Mouse (Mus musculus) heart, adult 8-10 months (tissue): ENCODE measurements around the gene Cdk2ap2. TPM values are rescaled to one million over a fixed set of nuclear protein-coding genes. Genes with fewer than 3 reads are reported as not detected.
"Not testable (repeated sequence)": the region's sequence is repeated elsewhere in the genome, so short reads cannot be mapped to it uniquely, and the experiment has no call there.

Experiments used
- DNase-seq: peaks from one replicate; pipeline ENCODE4 v3.0.0; 2022; ENCODE audit warnings: low spot score
- total RNA-seq, 4 experiments: library from RNA; stranded (reverse); gene quantifications; 2 replicates each; pipeline ENCODE4 v1.2.4; 2022

Cdk2ap2 gene
- total RNA-seq, 4 experiments from 2014 or later = 33.6 to 43.4 (median 39.5) TPM

- no peak for DNase-seq
Observed at GRCm38 (mm10) chr19:4066877-4067276, 30.1 kb upstream of the Cdk2ap2 start.

DNA sequence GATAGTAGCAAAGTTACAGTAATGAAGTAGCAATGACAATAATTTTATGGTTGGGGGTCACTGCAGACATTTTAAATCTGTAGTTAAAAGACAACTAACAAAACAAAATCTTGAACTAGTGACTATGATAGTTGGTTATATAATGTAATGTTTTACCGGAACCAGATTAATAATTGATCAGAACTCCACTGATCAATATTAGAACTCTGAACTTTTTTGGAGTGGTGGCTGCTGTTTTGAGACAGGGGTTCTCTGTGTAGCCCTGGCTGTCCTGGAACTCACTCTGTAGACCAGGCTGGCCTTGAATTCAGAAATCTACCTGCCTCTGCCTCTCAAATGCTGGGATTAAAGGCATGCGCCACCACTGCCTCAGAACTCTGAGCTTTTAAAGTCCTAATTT, 28.7 kb upstream of the Cdk2ap2 start:
- DNase-seq = not testable (repeated sequence)

- DNase-seq = no peak
Observed at GRCm38 (mm10) chr19:4068717-4069410, 28.1 kb upstream of the Cdk2ap2 start.

GRCm38 (mm10) chr19:4070311-4070710, 26.7 kb upstream of the Cdk2ap2 start:
- DNase-seq = no peak

DNA sequence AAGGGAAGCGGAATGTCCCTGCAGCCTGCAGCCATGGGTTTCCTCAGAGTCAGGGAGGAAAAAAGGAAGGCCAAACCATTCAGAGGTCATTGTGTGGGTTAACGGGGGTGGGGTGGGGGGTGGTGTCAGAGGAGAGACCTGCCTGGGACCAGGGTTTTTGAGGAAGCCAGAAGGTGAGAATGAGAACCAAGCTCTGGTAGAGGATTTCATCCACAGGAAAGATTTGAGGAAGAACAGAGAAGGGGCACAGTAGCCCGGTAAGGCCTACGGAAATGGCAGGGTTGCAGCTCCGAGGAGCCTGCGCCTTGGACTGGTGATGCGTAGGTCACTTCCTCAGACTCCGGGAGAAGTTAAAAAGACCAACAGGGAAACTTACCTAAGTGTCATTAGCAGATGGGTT, 26.2 kb upstream of the Cdk2ap2 start:
- DNase-seq = no peak

GRCm38 (mm10) chr19:4071406-4071805, 25.6 kb upstream of the Cdk2ap2 start:
- DNase-seq = no peak

- DNase-seq = no peak
Observed at GRCm38 (mm10) chr19:4072706-4073424, 24.1 kb upstream of the Cdk2ap2 start.

DNA sequence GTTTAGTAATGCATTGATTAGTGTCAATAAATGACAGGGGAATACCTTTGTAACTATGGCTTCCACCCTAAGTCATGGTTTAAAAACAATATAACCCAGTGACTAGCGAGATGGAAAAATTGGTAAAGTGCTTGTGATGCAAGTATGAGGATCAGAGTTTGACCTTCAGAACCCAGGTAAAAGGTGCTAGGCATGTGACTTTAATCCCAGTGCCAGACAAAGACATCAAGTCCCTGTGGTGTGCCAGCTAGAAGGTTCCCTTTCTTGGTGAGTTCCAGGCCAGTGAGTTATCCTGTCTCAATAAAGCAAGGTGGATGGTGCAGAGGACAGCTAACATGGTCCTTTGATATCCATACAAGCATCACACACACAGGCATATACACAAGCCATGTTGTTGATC, 21.5 kb upstream of the Cdk2ap2 start:
- no peak for DNase-seq

DNA sequence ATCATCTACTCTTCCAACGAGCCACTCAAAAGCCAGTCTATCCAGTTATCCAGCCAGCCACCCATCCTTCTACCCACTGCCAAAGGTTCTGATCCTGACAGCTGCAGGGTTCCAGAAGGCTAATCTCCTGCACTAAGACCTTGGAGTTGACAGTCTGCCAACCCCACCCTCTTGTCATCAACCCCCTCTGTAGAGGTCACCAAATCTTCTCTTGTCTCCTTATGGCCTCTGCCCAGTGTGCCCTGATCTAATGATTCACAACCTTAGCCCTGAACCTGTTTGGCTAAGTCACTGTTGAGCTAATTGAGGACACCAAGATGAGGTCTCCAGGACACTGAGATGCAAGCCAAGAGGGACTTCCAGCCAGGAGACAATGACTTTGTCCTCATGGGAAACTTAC, 17.4 kb upstream of the Cdk2ap2 start:
- DNase-seq = no peak

DNA sequence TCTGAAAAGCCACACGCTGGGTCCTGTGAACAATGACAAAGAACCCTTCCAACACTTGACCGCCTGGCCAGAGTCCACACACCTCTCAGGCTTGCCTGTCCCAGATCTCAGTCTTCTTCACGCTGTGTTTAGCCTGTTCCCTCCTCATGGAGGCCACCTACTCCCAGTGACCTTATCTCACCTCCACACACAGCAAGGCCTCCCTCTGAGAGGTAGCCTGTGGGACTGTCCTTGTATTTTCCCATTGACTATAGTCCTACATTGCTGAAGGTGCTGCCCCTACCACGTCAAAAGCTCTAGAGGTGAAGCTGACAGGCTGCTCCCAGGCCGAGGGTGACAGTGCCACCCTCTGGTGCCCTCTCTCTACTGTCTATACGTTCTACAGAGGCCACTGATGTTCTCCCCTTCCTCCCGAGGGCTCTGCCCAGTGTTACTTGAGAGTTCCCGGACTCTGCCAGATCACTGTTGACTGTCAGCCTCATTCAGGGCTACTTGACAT, 16.4 kb upstream of the Cdk2ap2 start:
- DNase-seq = no peak

GRCm38 (mm10) chr19:4081394-4081793, 15.6 kb upstream of the Cdk2ap2 start, which contains the start of gene Cabp2:
TSS of gene Cabp2 (plus strand) at chr19:4081578.
- no peak for DNase-seq

GRCm38 (mm10) chr19:4082219-4082965, 14.6 kb upstream of the Cdk2ap2 start:
- DNase-seq = no peak

GRCm38 (mm10) chr19:4083316-4083715, 13.7 kb upstream of the Cdk2ap2 start:
- no peak for DNase-seq

DNA sequence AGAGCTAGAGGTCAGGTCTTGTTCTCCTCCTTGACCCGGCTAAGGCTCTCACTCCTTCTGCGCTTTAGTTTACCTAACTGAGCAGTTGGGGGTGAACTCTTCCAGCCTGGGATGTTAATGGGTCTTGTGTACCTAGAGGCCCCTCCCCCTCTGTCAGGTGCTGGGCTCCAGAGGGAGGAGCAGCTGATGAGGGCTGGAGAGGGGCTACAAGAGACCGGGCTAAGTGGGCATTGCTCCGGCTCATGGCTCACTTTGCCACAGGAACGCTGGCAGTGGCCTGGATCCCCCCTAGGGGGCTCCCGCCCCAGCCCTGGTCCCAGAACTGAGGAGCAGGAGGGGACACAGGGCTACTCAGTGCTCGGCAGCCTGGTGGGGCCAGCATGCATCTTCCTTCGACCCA, 13.2 kb upstream of the Cdk2ap2 start:
- DNase-seq = no peak

DNA sequence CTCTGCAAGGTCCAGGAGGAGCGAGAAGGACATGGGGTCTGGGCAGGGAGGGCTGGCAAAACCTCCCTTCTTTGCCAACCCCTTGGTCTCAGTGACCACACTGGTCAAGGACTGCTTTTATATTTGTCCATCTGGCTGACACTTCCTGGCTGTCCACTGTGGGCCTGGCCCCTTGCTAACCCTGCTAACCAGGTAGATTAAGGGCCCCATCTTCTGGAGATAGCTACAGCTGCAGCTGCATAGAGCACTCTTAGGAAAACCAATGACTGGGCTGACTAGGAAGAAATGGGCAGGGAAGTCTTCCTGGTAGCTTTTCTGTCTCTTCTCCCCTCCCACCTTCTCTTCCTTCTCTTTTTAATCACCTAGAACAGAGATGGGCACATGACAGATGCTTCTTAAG, 12.0 kb upstream of the Cdk2ap2 start:
- no peak for DNase-seq

DNA sequence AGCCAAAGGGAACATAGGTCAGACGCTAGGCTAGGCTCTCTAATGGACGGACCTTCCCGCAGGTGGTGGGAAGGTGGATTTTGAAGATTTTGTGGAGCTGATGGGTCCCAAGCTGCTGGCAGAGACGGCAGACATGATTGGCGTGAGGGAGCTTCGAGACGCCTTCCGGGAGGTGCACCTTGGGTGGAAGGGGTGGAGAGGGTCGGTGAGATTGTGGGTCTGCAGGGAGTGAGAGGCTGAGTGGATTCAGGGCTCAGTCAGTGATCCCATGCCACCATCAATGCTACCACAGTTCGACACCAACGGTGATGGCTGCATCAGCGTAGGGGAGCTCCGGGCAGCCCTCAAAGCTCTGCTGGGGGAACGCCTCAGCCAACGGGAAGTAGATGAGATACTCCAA, 10.8 kb upstream of the Cdk2ap2 start:
- no peak for DNase-seq

GRCm38 (mm10) chr19:4087090-4087489, 9.9 kb upstream of the Cdk2ap2 start:
- DNase-seq = no peak

DNA sequence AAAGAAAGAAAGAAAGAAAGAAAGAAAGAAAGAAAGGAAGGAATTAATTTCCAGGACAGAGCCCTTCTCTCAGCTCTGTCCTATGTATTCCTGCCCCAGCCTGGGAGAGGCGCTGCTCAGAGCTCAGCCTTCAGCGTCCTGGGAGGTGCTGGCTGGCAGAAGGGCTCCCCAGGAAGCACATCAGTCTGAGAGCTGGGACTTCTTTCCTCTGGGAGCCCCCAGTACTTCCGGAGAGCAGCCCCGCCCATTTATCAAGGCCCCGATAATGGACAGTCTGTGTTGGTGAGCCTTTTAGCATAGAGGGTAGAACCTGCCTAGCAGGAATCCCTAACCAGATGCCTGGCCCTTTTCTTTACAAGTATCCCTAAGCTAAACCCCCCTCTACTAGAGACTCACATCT, 8.8 kb upstream of the Cdk2ap2 start:
- no peak for DNase-seq

DNA sequence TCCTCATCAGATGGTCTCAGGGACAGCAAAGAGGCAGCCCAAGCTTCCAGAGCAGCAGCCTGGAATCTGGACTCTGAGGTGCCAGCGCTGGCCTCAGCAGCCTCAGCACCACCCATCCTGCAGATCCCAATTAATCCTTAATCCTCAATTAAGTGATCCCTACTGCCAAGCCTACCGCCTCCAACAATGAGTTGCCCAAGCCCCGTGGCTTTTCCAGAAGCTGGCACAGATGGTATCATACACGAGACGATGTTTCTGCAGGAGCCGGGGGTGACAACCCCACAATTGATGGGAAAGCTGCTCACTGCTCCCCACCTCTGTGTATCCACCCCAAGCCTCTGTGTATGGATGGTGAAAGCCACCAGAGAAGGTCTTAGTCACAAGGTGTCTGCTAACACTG, 7.9 kb upstream of the Cdk2ap2 start:
- no peak for DNase-seq

DNA sequence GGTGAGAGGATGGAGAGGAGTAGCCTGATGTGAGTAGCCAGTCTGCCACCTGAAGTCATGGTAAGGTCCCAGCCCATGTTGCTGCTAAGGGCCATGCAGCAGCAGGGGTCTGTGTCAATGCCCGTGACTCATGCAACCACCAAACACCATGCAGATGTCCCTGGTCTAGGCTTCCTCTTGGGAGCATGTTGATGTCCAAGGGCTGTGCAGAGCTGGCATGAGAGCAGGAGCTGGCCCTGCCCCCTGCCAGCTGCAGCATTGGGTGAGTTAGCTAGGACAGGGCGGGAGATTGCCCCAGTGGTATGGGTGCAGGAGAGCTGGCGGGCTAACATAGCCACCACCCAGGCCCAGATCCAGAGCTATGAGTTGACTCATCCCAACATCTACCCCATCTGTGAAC, 6.5 kb upstream of the Cdk2ap2 start:
- DNase-seq = no peak

GRCm38 (mm10) chr19:4091383-4091782, 5.6 kb upstream of the Cdk2ap2 start:
- no peak for DNase-seq

GRCm38 (mm10) chr19:4092750-4093149, 4.2 kb upstream of the Cdk2ap2 start:
- DNase-seq = no peak
